Mouse (Mus musculus) kidney, adult 2 months (tissue): Measurements from ENCODE around the gene Hspa1a.

ENCODE experiments used
- CTCF ChIP-seq: fragments of 200-500 bp; conservative IDR thresholded peaks from 2 replicates; pipeline ENCODE4 v1.5.1; 2011; ENCODE audit warnings: low read depth, mild to moderate bottlenecking, control low read depth, low read length, moderate library complexity, mixed read lengths; ENCODE audit not compliant: insufficient read depth, insufficient read length
- POLR2A ChIP-seq: fragments of 200-500 bp; IDR thresholded peaks from one replicate; pipeline ENCODE4 v1.6.1; 2011; ENCODE audit warnings: low read depth, low read length, control low read depth

DNA sequence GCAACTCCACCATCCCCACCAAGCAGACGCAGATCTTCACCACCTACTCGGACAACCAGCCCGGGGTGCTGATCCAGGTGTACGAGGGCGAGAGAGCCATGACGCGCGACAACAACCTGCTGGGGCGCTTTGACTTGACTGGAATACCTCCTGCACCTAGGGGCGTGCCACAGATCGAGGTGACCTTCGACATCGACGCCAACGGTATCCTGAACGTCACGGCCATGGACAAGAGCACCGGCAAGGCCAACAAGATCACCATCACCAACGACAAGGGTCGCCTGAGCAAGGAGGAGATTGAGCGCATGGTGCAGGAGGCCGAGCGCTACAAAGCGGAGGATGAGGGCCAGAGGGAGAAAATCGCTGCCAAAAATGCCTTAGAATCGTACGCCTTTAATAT lies 6.3 kb upstream of the Hspa1a start:
- TF ChIP-seq CTCF = no peak
- TF ChIP-seq POLR2A = no peak
